Mouse (Mus musculus) liver, adult 2 months (tissue): Measurements from ENCODE around the gene Gm3415. TPM values are rescaled to one million over a fixed set of nuclear protein-coding genes. Genes with fewer than 3 reads are reported as not detected.
A peak's percentile ranks its signal among the peaks of the same experiment; 100 is the strongest.

ENCODE experiments used
- DNase-seq: peaks from one replicate; pipeline ENCODE4 v3.0.0-alpha.2; 2011; ENCODE audit warnings: low read depth, low spot score; ENCODE audit errors: extremely low read depth
- H3K27ac ChIP-seq: fragments of 200-500 bp; replicated peaks from 2 replicates; pipeline ENCODE4 v1.5.1; 2012; ENCODE audit warnings: low read depth, mild to moderate bottlenecking, control low read depth, inconsistent platforms, low read length; ENCODE audit not compliant: insufficient read depth
- H3K27me3 ChIP-seq: fragments of 200-500 bp; 2 replicates; pipeline ENCODE4 v1.6.1; 2012; ENCODE audit warnings: mild to moderate bottlenecking, moderate library complexity, low read length, inconsistent platforms; ENCODE audit not compliant: control insufficient read depth, insufficient read depth
- H3K36me3 ChIP-seq: fragments of 200-500 bp; 2 replicates; pipeline ENCODE4 v1.6.1; 2012; ENCODE audit warnings: low read length, inconsistent platforms; ENCODE audit not compliant: control insufficient read depth, insufficient read depth
- H3K4me1 ChIP-seq: fragments of 200-500 bp; 2 replicates; pipeline ENCODE4 v1.6.1; 2011; ENCODE audit warnings: low read length; ENCODE audit not compliant: control insufficient read depth, insufficient read depth
- H3K4me3 ChIP-seq: fragments of 200-500 bp; 2 replicates; pipeline ENCODE4 v1.5.1; 2011; ENCODE audit warnings: low read depth, mild to moderate bottlenecking, control low read depth, low read length, moderate library complexity; ENCODE audit not compliant: insufficient read depth
- H3K79me2 ChIP-seq: fragments of 200-500 bp; 2 replicates; pipeline ENCODE4 v1.6.1; 2012; ENCODE audit warnings: inconsistent platforms, mild to moderate bottlenecking, low read length, moderate library complexity; ENCODE audit not compliant: control insufficient read depth, insufficient read depth
- H3K9ac ChIP-seq: fragments of 200-500 bp; 2 replicates; pipeline ENCODE4 v1.6.1; 2012; ENCODE audit warnings: low read depth, mild to moderate bottlenecking, control low read depth, inconsistent platforms, low read length
- CTCF ChIP-seq: fragments of 200-500 bp; IDR thresholded peaks from 2 replicates; pipeline ENCODE4 v1.5.1; 2011; ENCODE audit warnings: low read depth, low read length, control low read depth
- POLR2A ChIP-seq: fragments of 200-500 bp; IDR thresholded peaks from 2 replicates; pipeline ENCODE4 v1.6.1; 2011; ENCODE audit warnings: low read length, control low read depth; ENCODE audit not compliant: insufficient read depth; ENCODE audit errors: extremely low read depth
- WGBS: fragments of 180-500 bp; shearing (Covaris S2); methylation state at CpG from one replicate; pipeline ENCODE4 v1.1.7; 2018; 5-methylcytosine and 5-hydroxymethylcytosine counted together
- polyA plus RNA-seq: library from polyadenylated mRNA; depleted of rRNA; stranded (reverse); fragments of >200 nt; gene quantifications from 2 replicates; pipeline ENCODE4 v1.2.3, GENCODE M21; 2012
- total RNA-seq: library from RNA; depleted of rRNA; stranded (reverse); fragments of >200 nt; gene quantifications from 2 replicates; pipeline ENCODE4 v1.2.3, GENCODE M21; 2014

Gene Gm3415
- total and polyA plus RNA-seq, 2 experiments: not detected

GRCm38 (mm10) chr5:146590987-146591386 lies 35.1 kb downstream of the Gm3415 start:
- no peak for TF ChIP-seq POLR2A
- TF ChIP-seq CTCF: peak; percentile 15; the same call in 1 of the 2 replicates
- DNase-seq: no peak
- Histone ChIP-seq H3K27ac (no peak overlapping the region), H3K36me3 (no peaks in the 10 kb centered on the region), H3K27me3 (no peaks in the 10 kb centered on the region), H3K9ac (no peak overlapping the region), H3K4me3 (no peak overlapping the region), H3K79me2 (no peaks in the 10 kb centered on the region), H3K4me1 (no peaks in the 10 kb centered on the region)
- 58% methylated on average over 4 of the region's 4 CpGs for WGBS

- Histone ChIP-seq H3K9ac (no peak overlapping the region), H3K27me3 (no peaks in the 10 kb centered on the region), H3K4me1 (peaks cover 2% of the 10 kb centered on the region; the same call in 1 of the 2 replicates), H3K4me3 (no peak overlapping the region), H3K27ac (no peak overlapping the region), H3K36me3 (no peaks in the 10 kb centered on the region), H3K79me2 (no peaks in the 10 kb centered on the region)
- no peak for DNase-seq
- WGBS: 92% methylated on average over 4 of the region's 4 CpGs
- no peak for TF ChIP-seq POLR2A
- no peak for TF ChIP-seq CTCF
Observed at GRCm38 (mm10) chr5:146591636-146592035, 35.7 kb downstream of the Gm3415 start.

GRCm38 (mm10) chr5:146592580-146592979 lies 36.6 kb downstream of the Gm3415 start:
- H3K9ac ChIP-seq: no peak overlapping the region
- TF ChIP-seq CTCF: no peak
- TF ChIP-seq POLR2A: no peak
- no peaks in the 10 kb centered on the region for H3K27me3 ChIP-seq
- no peaks in the 10 kb centered on the region for H3K79me2 ChIP-seq
- 79% methylated on average over 5 of the region's 5 CpGs for WGBS
- H3K27ac ChIP-seq: no peak overlapping the region
- peaks cover 7% of the 10 kb centered on the region; the same call in 1 of the 2 replicates for H3K4me1 ChIP-seq
- DNase-seq: no peak
- no peak overlapping the region for H3K4me3 ChIP-seq
- H3K36me3 ChIP-seq: no peaks in the 10 kb centered on the region

- peak; percentile 93 for DNase-seq
- WGBS: 19% methylated on average over 18 of the region's 18 CpGs
- Histone ChIP-seq H3K9ac (no peak overlapping the region), H3K27ac (peak overlapping the region; percentile 65), H3K4me3 (no peak overlapping the region), H3K4me1 (peaks cover 15% of the 10 kb centered on the region), H3K36me3 (no peaks in the 10 kb centered on the region), H3K27me3 (no peaks in the 10 kb centered on the region), H3K79me2 (no peaks in the 10 kb centered on the region)
- no peak for TF ChIP-seq POLR2A
- TF ChIP-seq CTCF: no peak
Observed at GRCm38 (mm10) chr5:146596612-146597502, 40.9 kb downstream of the Gm3415 start.

- TF ChIP-seq POLR2A: no peak
- TF ChIP-seq CTCF: no peak
- Histone ChIP-seq H3K4me1 (peaks cover 15% of the 10 kb centered on the region), H3K27me3 (no peaks in the 10 kb centered on the region), H3K36me3 (no peaks in the 10 kb centered on the region), H3K4me3 (no peak overlapping the region), H3K27ac (peak overlapping the region; percentile 55; the same call in 1 of the 2 replicates), H3K9ac (no peak overlapping the region), H3K79me2 (no peaks in the 10 kb centered on the region)
- WGBS: 76% methylated on average over 10 of the region's 10 CpGs
- no peak for DNase-seq
Observed at GRCm38 (mm10) chr5:146597503-146597874, 41.6 kb downstream of the Gm3415 start.
